Mouse (Mus musculus) liver, embryonic 16.5 days (tissue): ENCODE measurements around the gene Gm28168. TPM values are rescaled to one million over a fixed set of nuclear protein-coding genes. Genes with fewer than 3 reads are reported as not detected.
"Not testable (repeated sequence)": the region's sequence is repeated elsewhere in the genome, so short reads cannot be mapped to it uniquely, and the experiment has no call there.

Source experiments
- ATAC-seq: fragments of 200-750 bp; cut with Nextera tagmentation; 2 replicates; pipeline ENCODE4 v1.8.0; 2017; ENCODE audit warnings: low read depth, mild to moderate bottlenecking, moderate number of reproducible peaks, moderate library complexity
- H3K27ac ChIP-seq: fragments of 300-500 bp; sonication (generic); 2 replicates; pipeline ENCODE4 v1.5.1; 2014; ENCODE audit warnings: mild to moderate bottlenecking, low read length
- H3K27me3 ChIP-seq: fragments of 300-500 bp; sonication (generic); 2 replicates; pipeline ENCODE4 v1.6.1; 2014; ENCODE audit warnings: low read depth, low read length, mixed read lengths; ENCODE audit not compliant: control insufficient read depth, insufficient read depth
- H3K36me3 ChIP-seq: fragments of 300-500 bp; sonication (generic); 2 replicates; pipeline ENCODE4 v1.6.1; 2014; ENCODE audit warnings: mild to moderate bottlenecking; ENCODE audit not compliant: control insufficient read depth, insufficient read depth
- H3K4me1 ChIP-seq: fragments of 300-500 bp; sonication (generic); 2 replicates; pipeline ENCODE4 v1.6.1; 2014; ENCODE audit warnings: low read depth, low read length, mixed read lengths; ENCODE audit not compliant: control insufficient read depth
- H3K4me2 ChIP-seq: fragments of 300-500 bp; sonication (generic); 2 replicates; pipeline ENCODE4 v1.6.1; 2014; ENCODE audit warnings: low read depth, low read length, mixed read lengths
- H3K4me3 ChIP-seq: fragments of 300-500 bp; sonication (generic); 2 replicates; pipeline ENCODE4 v1.5.1; 2014; ENCODE audit warnings: low read depth, mild to moderate bottlenecking, low read length
- H3K9ac ChIP-seq: fragments of 300-500 bp; sonication (generic); 2 replicates; pipeline ENCODE4 v1.6.1; 2014; ENCODE audit warnings: low read depth, low read length
- H3K9me3 ChIP-seq: fragments of 300-500 bp; sonication (generic); replicated peaks from 2 replicates; pipeline ENCODE4 v1.6.1; 2016; ENCODE audit warnings: low read length; ENCODE audit not compliant: control insufficient read depth
- WGBS: fragments of 180-500 bp; shearing (Covaris S2); extraction: QIAGEN DNeasy Blood & Tissue Kit; methylation state at CpG from one replicate; pipeline ENCODE4 v1.1.7; 2014; ENCODE audit not compliant: insufficient replicate concordance; 5-methylcytosine and 5-hydroxymethylcytosine counted together
- polyA plus RNA-seq: library from polyadenylated mRNA; unstranded; fragments of >200 nt; fragmentation: Nextera tagmentation; extraction: Ambion mirVana; gene quantifications from 2 replicates; pipeline ENCODE4 v1.2.1, GENCODE M21; 2015

Gm28168 gene
- not detected in 2 replicates for polyA plus RNA-seq

DNA sequence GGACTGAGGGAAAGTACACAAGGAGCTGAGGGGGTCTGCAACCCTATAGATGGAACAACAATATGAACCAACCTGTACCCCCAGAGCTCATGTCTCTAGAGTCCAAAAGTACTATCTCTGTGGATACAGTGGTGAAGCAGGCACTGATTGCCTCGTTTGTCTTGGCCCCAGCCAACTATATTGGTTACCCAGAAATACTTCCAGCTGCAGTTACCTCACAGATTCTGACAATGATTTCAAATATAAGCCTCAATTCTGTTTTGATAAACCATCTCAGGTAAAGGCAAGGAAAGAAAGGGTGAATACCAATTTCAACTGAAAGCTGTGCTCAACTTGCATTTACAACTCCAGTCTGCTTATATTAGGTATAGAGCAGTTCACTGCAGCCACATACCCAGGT, at the start of gene Gm28168:
TSS of gene Gm28168 (plus strand) at position 301 of the 400 bp plus-strand sequence.
- 46% methylated on average over 1 of the region's 1 CpGs for WGBS
- not testable (repeated sequence) for H3K4me1 ChIP-seq, H3K9me3 ChIP-seq, H3K9ac ChIP-seq, H3K27me3 ChIP-seq, H3K4me2 ChIP-seq, H3K4me3 ChIP-seq, H3K36me3 ChIP-seq, ATAC-seq, H3K27ac ChIP-seq

DNA sequence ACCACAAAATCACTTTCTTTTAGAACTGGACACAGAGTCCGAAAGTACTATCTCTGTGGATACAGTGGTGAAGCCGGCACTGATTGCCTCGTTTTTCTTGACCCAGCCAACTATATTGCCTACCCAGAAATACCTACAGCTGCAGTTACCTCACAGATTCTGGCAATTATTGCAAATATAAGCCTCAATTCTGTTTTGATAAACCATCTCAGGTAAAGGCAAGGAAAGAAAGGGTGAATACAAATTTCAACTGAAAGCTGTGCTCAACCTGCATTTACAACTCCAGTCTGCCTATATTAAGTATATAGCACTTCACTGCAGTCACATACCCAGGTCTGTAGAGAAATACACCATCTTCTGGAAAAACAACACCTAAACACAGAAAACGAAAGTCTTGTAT, 37.8 kb downstream of the Gm28168 start, which contains the start of gene Gm7145:
TSS of gene Gm7145 (plus strand) at position 301 of the 400 bp plus-strand sequence.
- Histone ChIP-seq H3K27me3 (no peaks in the 10 kb centered on the region), H3K9me3 (no peaks in the 10 kb centered on the region), H3K9ac (no peak within 1 kb of the TSS), H3K27ac (no peak within 1 kb of the TSS), H3K36me3 (no peaks in the 10 kb centered on the region), H3K4me1 (no peaks in the 10 kb centered on the region), H3K4me3 (no peak within 1 kb of the TSS), H3K4me2 (no peak within 1 kb of the TSS)
- WGBS: 44% methylated on average over 4 of the region's 4 CpGs
- no peak for ATAC-seq

Other genes with a start within 250 kb of the Gm28168 start
- not detected in 2 replicates for gene Gm28363, start 230.9 kb upstream of the Gm28168 start, polyA plus RNA-seq
- not detected in 2 replicates for gene B020011L13Rik, start 146.9 kb upstream of the Gm28168 start, polyA plus RNA-seq
- gene Gm28360, start 97.9 kb upstream of the Gm28168 start, polyA plus RNA-seq: not detected in 2 replicates
- not detected in 2 replicates for gene Gm7145, start 37.9 kb downstream of the Gm28168 start, polyA plus RNA-seq
- not detected in 2 replicates for gene Gm29106, start 248.5 kb downstream of the Gm28168 start, polyA plus RNA-seq